Mouse (Mus musculus) thymus, adult 2 months (tissue): ENCODE measurements around the gene Gtdc1. TPM values are rescaled to one million over a fixed set of nuclear protein-coding genes. Genes with fewer than 3 reads are reported as not detected.

Experiments used
- DNase-seq: peaks from one replicate; pipeline ENCODE4 v3.0.0; 2021
- H3K27ac ChIP-seq: fragments of 200-500 bp; 2 replicates; pipeline ENCODE4 v1.5.1; 2012; ENCODE audit warnings: low read length, control low read depth; ENCODE audit not compliant: control insufficient read depth, insufficient read depth
- H3K27me3 ChIP-seq: fragments of 200-500 bp; 2 replicates; pipeline ENCODE4 v1.6.1; 2012; ENCODE audit warnings: mild to moderate bottlenecking, low read length, moderate library complexity, mixed read lengths; ENCODE audit not compliant: control insufficient read depth, insufficient read depth
- H3K36me3 ChIP-seq: fragments of 200-500 bp; 2 replicates; pipeline ENCODE4 v1.6.1; 2012; ENCODE audit warnings: mild to moderate bottlenecking, low read length, moderate library complexity; ENCODE audit not compliant: control insufficient read depth, insufficient read depth
- H3K4me1 ChIP-seq: fragments of 200-500 bp; replicated peaks from 2 replicates; pipeline ENCODE4 v1.6.1; 2012; ENCODE audit warnings: low read length; ENCODE audit not compliant: control insufficient read depth, insufficient read depth
- H3K4me3 ChIP-seq: fragments of 200-500 bp; 2 replicates; pipeline ENCODE4 v1.5.1; 2012; ENCODE audit warnings: mild to moderate bottlenecking, low read length, control low read depth, moderate library complexity; ENCODE audit not compliant: control insufficient read depth, insufficient read depth
- CTCF ChIP-seq: fragments of 200-500 bp; IDR thresholded peaks from 2 replicates; pipeline ENCODE4 v1.5.1; 2012; ENCODE audit warnings: mild to moderate bottlenecking, control low read depth, low read length, moderate library complexity, borderline replicate concordance; ENCODE audit not compliant: control insufficient read depth, poor library complexity, insufficient read depth; ENCODE audit errors: extremely low read depth
- POLR2A ChIP-seq: fragments of 200-500 bp; IDR thresholded peaks from 2 replicates; pipeline ENCODE4 v1.6.1; 2012; ENCODE audit warnings: mild to moderate bottlenecking, low read length, control low read depth, moderate library complexity; ENCODE audit not compliant: control insufficient read depth, poor library complexity, insufficient read depth; ENCODE audit errors: extremely low read depth
- WGBS: fragments of 180-500 bp; shearing (Covaris S2); methylation state at CpG from one replicate; pipeline ENCODE4 v1.1.7; 2018; 5-methylcytosine and 5-hydroxymethylcytosine counted together
- polyA plus RNA-seq: library from polyadenylated mRNA; depleted of rRNA; stranded (reverse); fragments of >200 nt; gene quantifications from 2 replicates; pipeline ENCODE4 v1.2.3, GENCODE M21; 2012

Gtdc1 gene
- polyA plus RNA-seq, 1 experiment = 13.9 TPM

DNA sequence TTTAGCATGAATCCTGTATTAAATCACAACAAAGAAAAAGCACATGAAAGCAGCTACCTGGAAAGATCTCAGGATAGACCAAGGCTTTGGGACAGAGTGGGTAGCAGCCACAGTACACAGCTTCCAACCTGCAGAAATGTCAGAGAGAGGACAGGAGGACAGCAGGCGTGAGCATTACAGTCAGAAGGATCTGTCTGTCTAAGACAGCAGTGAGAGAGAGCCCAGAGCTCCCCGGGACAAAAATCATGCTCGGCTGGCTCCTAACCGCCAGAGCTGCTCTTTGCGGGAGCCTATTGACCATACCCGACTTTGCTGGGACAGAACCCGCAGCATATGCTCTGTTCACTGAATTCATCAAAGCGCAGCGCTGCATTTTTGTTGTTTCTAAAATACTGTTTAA, 356.3 kb downstream of the Gtdc1 start:
- H3K4me3 ChIP-seq = no peak overlapping the region
- no peaks in the 10 kb centered on the region for H3K27me3 ChIP-seq
- H3K27ac ChIP-seq = no peak overlapping the region
- no peak for TF ChIP-seq POLR2A
- no peak for TF ChIP-seq CTCF
- DNase-seq = no peak
- whole genome bisulfite sequencing = 94% methylated on average over 9 of the region's 9 CpGs
- no peaks in the 10 kb centered on the region for H3K36me3 ChIP-seq
- H3K4me1 ChIP-seq = no peaks in the 10 kb centered on the region

DNA sequence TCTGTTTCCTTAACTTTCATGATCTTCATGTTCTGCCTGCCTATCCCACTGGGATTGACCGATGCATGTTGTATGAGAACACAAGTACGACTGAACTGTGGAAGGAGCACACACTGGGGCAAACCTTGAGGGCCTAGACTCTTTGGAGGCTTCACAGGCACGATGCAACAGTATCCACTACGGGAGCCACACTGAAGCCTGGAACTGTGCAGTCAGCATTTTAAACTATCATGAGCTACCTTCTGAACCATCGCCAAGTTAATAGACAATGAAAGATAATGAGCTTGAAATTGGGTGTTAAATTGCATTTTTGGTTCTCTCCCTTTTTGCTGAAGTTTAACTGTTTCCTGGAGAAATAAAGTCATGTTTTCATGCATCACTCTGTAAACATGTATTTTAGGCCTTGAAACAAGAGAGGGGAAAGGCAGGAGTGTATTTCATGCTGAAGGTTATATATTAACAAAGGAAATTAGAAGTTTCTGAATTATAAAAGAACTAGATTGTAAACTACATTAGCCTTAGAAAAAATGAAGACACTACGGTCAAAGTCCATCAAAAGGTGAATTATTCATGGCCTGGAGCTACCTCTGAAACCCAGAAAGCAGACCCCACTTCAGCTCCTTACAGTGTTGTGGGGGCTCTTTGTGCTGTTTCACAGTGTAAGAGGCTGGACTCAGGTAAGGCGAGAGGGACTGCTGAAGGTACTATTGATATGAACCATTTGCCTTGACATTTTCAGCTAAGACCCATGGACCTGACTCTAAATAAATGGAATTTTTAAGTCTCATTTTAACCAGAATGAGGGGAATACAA, 358.1 kb downstream of the Gtdc1 start:
- Histone ChIP-seq H3K4me3 (no peak overlapping the region), H3K4me1 (no peaks in the 10 kb centered on the region), H3K36me3 (no peaks in the 10 kb centered on the region), H3K27ac (no peak overlapping the region), H3K27me3 (no peaks in the 10 kb centered on the region)
- 96% methylated on average over 7 of the region's 7 CpGs for WGBS
- TF ChIP-seq POLR2A (no peak), CTCF (no peak)
- DNase-seq = no peak

DNA sequence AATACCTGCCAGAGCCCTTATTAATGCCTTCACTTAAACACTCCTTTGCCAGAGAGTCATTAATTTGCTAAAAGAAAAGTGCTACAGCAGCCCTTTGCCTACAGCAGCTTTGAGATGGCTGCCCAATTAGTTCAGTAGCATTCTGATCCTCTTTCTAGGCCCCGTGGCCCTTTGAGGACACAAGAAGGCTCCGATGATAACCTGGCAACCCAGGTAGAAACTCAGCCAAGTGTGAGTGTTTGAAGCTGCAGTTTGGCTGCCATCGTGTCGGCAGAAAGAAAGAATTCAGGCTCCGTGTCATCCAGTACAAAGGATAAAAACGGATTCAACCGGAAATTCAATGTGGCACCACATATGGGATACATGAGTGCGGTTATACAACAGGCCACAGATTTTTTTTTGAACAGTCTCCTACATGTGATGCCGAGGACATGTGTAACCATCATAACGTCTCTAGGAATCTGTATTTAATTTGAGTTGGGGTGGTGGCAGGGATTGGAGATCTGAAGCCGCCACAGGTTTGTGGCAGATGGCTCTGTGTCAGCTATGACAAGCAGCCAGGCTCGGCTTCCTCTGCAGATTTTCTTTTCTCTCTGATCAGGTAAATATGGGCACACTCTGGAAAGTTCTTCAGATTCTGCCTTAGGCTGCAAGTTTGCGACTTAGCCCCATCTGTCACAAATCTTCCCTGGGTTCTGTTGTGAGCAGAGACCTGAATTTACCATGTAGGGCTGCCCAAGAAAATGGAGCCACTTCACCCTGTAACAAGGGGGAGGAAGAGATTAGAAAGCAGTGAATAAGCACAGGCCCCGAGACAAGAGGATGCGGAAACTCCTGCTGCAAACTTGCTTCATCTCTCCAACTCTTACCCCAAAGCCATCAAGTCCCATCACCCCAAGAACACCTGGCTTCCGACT, 362.4 kb downstream of the Gtdc1 start:
- WGBS = 97% methylated on average over 16 of the region's 16 CpGs
- Histone ChIP-seq H3K27ac (no peak overlapping the region), H3K27me3 (no peaks in the 10 kb centered on the region), H3K36me3 (no peaks in the 10 kb centered on the region), H3K4me1 (no peaks in the 10 kb centered on the region), H3K4me3 (no peak overlapping the region)
- DNase-seq = no peak
- TF ChIP-seq CTCF = no peak
- no peak for TF ChIP-seq POLR2A

DNA sequence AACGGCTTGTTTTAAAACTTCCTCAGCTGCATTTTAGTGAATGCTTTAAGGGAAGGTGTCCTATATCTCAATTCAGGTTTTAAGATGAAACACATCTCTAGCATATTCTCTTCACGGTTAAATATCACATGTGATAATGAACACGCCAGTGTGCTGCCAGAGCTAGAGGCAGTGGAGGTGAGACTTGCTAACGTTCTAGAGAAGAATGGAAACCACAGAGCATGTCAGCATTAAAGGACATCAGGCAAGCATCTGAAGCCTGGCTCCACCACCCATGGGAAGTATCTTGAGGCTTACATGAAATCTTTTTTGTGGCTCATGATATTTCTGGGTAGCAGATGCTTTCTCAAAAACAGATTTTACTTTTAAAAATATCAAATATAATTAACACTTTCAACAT, 365.7 kb downstream of the Gtdc1 start:
- DNase-seq = no peak
- H3K4me3 ChIP-seq = no peak overlapping the region
- TF ChIP-seq POLR2A = no peak
- TF ChIP-seq CTCF = no peak

DNA sequence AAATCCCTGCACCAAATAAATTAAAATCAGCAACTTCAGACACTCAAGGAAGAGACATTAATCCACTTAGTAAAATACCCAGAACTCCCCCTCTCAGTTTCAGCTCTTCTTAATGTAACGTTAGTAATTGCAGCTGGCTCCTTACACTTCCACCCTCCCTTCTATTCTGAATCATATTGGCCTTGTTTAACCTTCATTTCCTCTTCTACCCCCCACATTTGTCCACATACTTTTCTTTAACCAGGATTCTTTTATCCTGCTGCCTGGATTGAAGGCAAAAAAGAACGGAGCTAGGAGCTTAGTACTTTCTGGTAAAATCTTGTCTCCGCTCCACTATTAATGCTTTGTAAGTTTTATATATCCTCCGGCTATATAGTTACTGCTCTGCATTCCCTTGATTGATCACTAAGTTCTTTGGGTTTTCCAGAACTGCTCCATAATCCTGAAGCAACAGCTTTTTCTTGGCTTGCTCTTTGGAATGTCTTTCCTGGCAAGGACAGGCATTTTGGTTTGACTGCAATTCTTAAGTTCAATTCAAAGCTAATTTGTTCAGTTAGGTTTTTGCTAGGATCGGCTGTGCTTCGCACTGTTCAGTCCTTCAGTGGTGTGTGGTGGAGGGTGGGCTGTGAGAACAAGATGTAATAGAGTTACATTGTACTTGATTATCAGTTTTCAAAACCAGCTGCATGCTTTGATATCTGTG, 368.1 kb downstream of the Gtdc1 start:
- Histone ChIP-seq H3K27ac (no peak overlapping the region), H3K27me3 (peaks cover 9% of the 10 kb centered on the region), H3K4me1 (no peaks in the 10 kb centered on the region; the same call in 1 of the 2 replicates), H3K4me3 (no peak overlapping the region), H3K36me3 (no peaks in the 10 kb centered on the region)
- TF ChIP-seq CTCF (no peak), POLR2A (no peak)
- DNase-seq = no peak
- 91% methylated on average over 6 of the region's 6 CpGs for WGBS

More for the DNA sequence above, 365.7 kb downstream of the Gtdc1 start:
- WGBS = 87% methylated on average over 4 of the region's 4 CpGs
- no peak overlapping the region for H3K27ac ChIP-seq
- H3K4me1 ChIP-seq = no peaks in the 10 kb centered on the region; the same call in 1 of the 2 replicates
- no peaks in the 10 kb centered on the region for H3K36me3 ChIP-seq
- H3K27me3 ChIP-seq = peaks cover 8% of the 10 kb centered on the region
